In genomic region chr8:60466686-60467335, GRCm38 (mm10) we compare ENCODE assay signal across 9 mouse cellular contexts. TPM values are rescaled to one million over a fixed set of nuclear protein-coding genes. Genes with fewer than 3 reads are reported as not detected.
DNase-seq lines count a peak whose midpoint lies in the region; ATAC-seq and TF ChIP-seq lines count a peak whose summit lies in the region.
"Had no signal": no experiment of that assay in that cellular context is flagged by ENCODE, and none has a peak within 500 bp of the region (broad histone marks: within the 10 kb centered on the region; RNA-seq: fewer than 3 reads in every experiment).

No protein-coding gene starts in this region.

- ATAC-seq in CD4-positive, CD25-positive, alpha-beta regulatory T cell, adult 4 months = no peak
- peak; percentile 89 for ATAC-seq in hindbrain, embryonic 16.5 days

- no peak overlapping the region for H3K4me3 ChIP-seq in forebrain, embryonic 10.5 days
- H3K4me3 ChIP-seq in hindbrain, embryonic 16.5 days (ENCODE audit: low read length) = no peak overlapping the region
- no peak overlapping the region for H3K4me3 ChIP-seq in midbrain, embryonic 10.5 days
- no peak overlapping the region for H3K4me3 ChIP-seq in small intestine, adult 2 months (ENCODE audit: low read depth, low read length)
- H3K4me3 ChIP-seq: lung, embryonic 15.5 days had no signal

- H3K9me3 ChIP-seq in forebrain, embryonic 10.5 days = no peaks in the 10 kb centered on the region
- H3K9me3 ChIP-seq in hindbrain, embryonic 16.5 days (ENCODE audit: control insufficient read depth, low read length) = no peaks in the 10 kb centered on the region
- no peaks in the 10 kb centered on the region for H3K9me3 ChIP-seq in midbrain, embryonic 10.5 days (replicated peaks)
- H3K9me3 ChIP-seq: lung, embryonic 15.5 days had no signal

- TF ChIP-seq CTCF in small intestine, adult 2 months (IDR thresholded peaks at IDR 0.05; ENCODE audit: extremely low read depth, insufficient read length, insufficient replicate concordance, low read depth, low read length) = peak; percentile 23; the same call in 1 of the 2 replicates

- no peaks in the 10 kb centered on the region for H3K27me3 ChIP-seq in forebrain, embryonic 10.5 days (ENCODE audit: poor library complexity, severe bottlenecking)
- H3K27me3 ChIP-seq in hindbrain, embryonic 16.5 days (replicated peaks; ENCODE audit: control insufficient read depth, insufficient read depth, low read length) = no peaks in the 10 kb centered on the region
- H3K27me3 ChIP-seq in midbrain, embryonic 10.5 days (ENCODE audit: low read depth, poor library complexity, severe bottlenecking) = no peaks in the 10 kb centered on the region
- H3K27me3 ChIP-seq in small intestine, adult 2 months (ENCODE audit: control insufficient read depth, insufficient read depth, low read length) = no peaks in the 10 kb centered on the region
- H3K27me3 ChIP-seq: lung, embryonic 15.5 days had no signal

- TF ChIP-seq POLR2A in small intestine, adult 2 months (IDR thresholded peaks at IDR 0.05; ENCODE audit: low read depth, low read length) = no peak

- peak overlapping the region; percentile 44 for H3K4me2 ChIP-seq in hindbrain, embryonic 16.5 days (ENCODE audit: low read length)
- H3K4me2 ChIP-seq: lung, embryonic 15.5 days had no signal

- H3K9ac ChIP-seq in hindbrain, embryonic 16.5 days (ENCODE audit: low read depth, low read length) = peak overlapping the region; percentile 32; the same call in 1 of the 2 replicates
- H3K9ac ChIP-seq: lung, embryonic 15.5 days had no signal

- DNase-seq in CD4-positive, CD25-positive, alpha-beta regulatory T cell, adult 2 months (ENCODE audit: low read depth, low spot score) = peak; percentile 2
- peak; percentile 81 for DNase-seq in brain, adult 2 months (ENCODE audit: low read depth, low spot score)
- DNase-seq in forebrain, embryonic 10.5 days (ENCODE audit: extremely low spot score, low spot score) = peak; percentile 58
- DNase-seq in left cerebral cortex, adult 11 months (ENCODE audit: low spot score) = peak; percentile 51
- DNase-seq in midbrain, embryonic 10.5 days (ENCODE audit: low spot score) = peak; percentile 70

- H3K27ac ChIP-seq in forebrain, embryonic 10.5 days = no peak overlapping the region
- H3K27ac ChIP-seq in hindbrain, embryonic 16.5 days (ENCODE audit: low read depth, low read length) = no peak overlapping the region
- H3K27ac ChIP-seq in midbrain, embryonic 10.5 days (replicated peaks) = no peak overlapping the region
- H3K27ac ChIP-seq in small intestine, adult 2 months (ENCODE audit: insufficient read depth, low read depth, low read length) = no peak overlapping the region
- H3K27ac ChIP-seq: lung, embryonic 15.5 days had no signal

- H3K36me3 ChIP-seq in forebrain, embryonic 10.5 days (replicated peaks) = no peaks in the 10 kb centered on the region
- no peaks in the 10 kb centered on the region for H3K36me3 ChIP-seq in hindbrain, embryonic 16.5 days (ENCODE audit: control insufficient read depth, insufficient read depth, low read length)
- no peaks in the 10 kb centered on the region for H3K36me3 ChIP-seq in midbrain, embryonic 10.5 days
- H3K36me3 ChIP-seq in small intestine, adult 2 months (ENCODE audit: control insufficient read depth, insufficient read depth, low read length) = no peaks in the 10 kb centered on the region
- H3K36me3 ChIP-seq: lung, embryonic 15.5 days had no signal

- H3K4me1 ChIP-seq in forebrain, embryonic 10.5 days = no peaks in the 10 kb centered on the region
- no peaks in the 10 kb centered on the region for H3K4me1 ChIP-seq in hindbrain, embryonic 16.5 days (ENCODE audit: control insufficient read depth, insufficient read depth, low read depth, low read length)
- H3K4me1 ChIP-seq in midbrain, embryonic 10.5 days = no peaks in the 10 kb centered on the region
- no peaks in the 10 kb centered on the region for H3K4me1 ChIP-seq in small intestine, adult 2 months (ENCODE audit: control insufficient read depth, insufficient read depth, insufficient read length, low read length)
- H3K4me1 ChIP-seq: lung, embryonic 15.5 days had no signal

- 39% methylated on average over 15 of the region's 15 CpGs for WGBS in forebrain, embryonic 10.5 days
- WGBS in hindbrain, embryonic 16.5 days = 34% methylated on average over 15 of the region's 15 CpGs
- WGBS in midbrain, embryonic 10.5 days = 39% methylated on average over 15 of the region's 15 CpGs
- whole genome bisulfite sequencing in small intestine, adult 2 months = 39% methylated on average over 15 of the region's 15 CpGs

RNA-seq across cellular contexts. Expression of gene Gm10283, which starts 36.2 kb away (rescaled TPM):
- polyA plus RNA-seq in CD4-positive, CD25-positive, alpha-beta regulatory T cell, adult 4 months (2017; shearing (Covaris generic)) = not detected
- polyA plus RNA-seq in forebrain, embryonic 10.5 days (2016; fragmentation: Nextera tagmentation; extraction: Ambion mirVana) = not detected in 2 replicates
- not detected in 2 replicates for polyA plus RNA-seq in hindbrain, embryonic 16.5 days (2015; fragmentation: Nextera tagmentation; extraction: Ambion mirVana)
- polyA plus RNA-seq in midbrain, embryonic 10.5 days (2016; fragmentation: Nextera tagmentation; extraction: Ambion mirVana) = not detected in 2 replicates
- not detected in 2 replicates for polyA plus RNA-seq in small intestine, adult 2 months (2012; rRNA removed)
- polyA plus RNA-seq: lung, embryonic 15.5 days had no signal

RNA-seq across cellular contexts. Expression of gene Aadat, which starts 38.9 kb away (rescaled TPM):
- polyA plus RNA-seq in CD4-positive, CD25-positive, alpha-beta regulatory T cell, adult 4 months (2017; shearing (Covaris generic)) = not detected
- 1.2 and 2.0 TPM in 2 replicates for polyA plus RNA-seq in forebrain, embryonic 10.5 days (2016; fragmentation: Nextera tagmentation; extraction: Ambion mirVana)
- polyA plus RNA-seq in hindbrain, embryonic 16.5 days (2015; fragmentation: Nextera tagmentation; extraction: Ambion mirVana) = 2.2 and 2.5 TPM in 2 replicates
- polyA plus RNA-seq in midbrain, embryonic 10.5 days (2016; fragmentation: Nextera tagmentation; extraction: Ambion mirVana) = 1.7 TPM in 2 replicates
- not detected in 2 replicates for polyA plus RNA-seq in small intestine, adult 2 months (2012; rRNA removed)

Comparison
In these comparisons a context has a peak if more than half of its experiments do, and no peak if none do; other contexts are left out.
1. DNase-seq: peak in every context shown above with its lines; median percentile 81 in brain, adult 2 months; 70 in midbrain, embryonic 10.5 days; 58 in forebrain, embryonic 10.5 days; 51 in left cerebral cortex, adult 11 months; 2 in CD4-positive, CD25-positive, alpha-beta regulatory T cell, adult 2 months.